16 mouse cellular contexts compared by ENCODE assay signal in genomic region chr4:139338145-139338544, GRCm38 (mm10).
"Had no signal": no experiment of that assay in that cellular context is flagged by ENCODE, and none has a peak within 500 bp of the region (broad histone marks: within the 10 kb centered on the region; RNA-seq: fewer than 3 reads in every experiment).

No protein-coding gene starts in this region.

- H3K4me1 ChIP-seq: limb, embryonic 13.5 days; midbrain, embryonic 15.5 days; neural tube, embryonic 13.5 days had no signal

- H3K9me3 ChIP-seq: kidney, embryonic 15.5 days; limb, embryonic 13.5 days; lung, embryonic 15.5 days; megakaryocyte, embryonic 14.5 days; midbrain, embryonic 15.5 days; neural tube, embryonic 13.5 days had no signal

- H3K9ac ChIP-seq: kidney, embryonic 15.5 days; limb, embryonic 13.5 days; lung, embryonic 15.5 days; midbrain, embryonic 15.5 days; neural tube, embryonic 13.5 days had no signal

- ATAC-seq: midbrain, embryonic 15.5 days had no signal

- H3K36me3 ChIP-seq: kidney, embryonic 15.5 days; limb, embryonic 13.5 days; lung, embryonic 15.5 days; midbrain, embryonic 15.5 days; neural tube, embryonic 13.5 days had no signal

- H3K4me2 ChIP-seq: kidney, embryonic 15.5 days; limb, embryonic 13.5 days; lung, embryonic 15.5 days; midbrain, embryonic 11.5 days; midbrain, embryonic 15.5 days; neural tube, embryonic 13.5 days had no signal

- DNase-seq: kidney, adult 18-20 months; kidney, postnatal 14 days; left cerebral cortex, postnatal 4 days; lung, postnatal 14 days; retina, postnatal 1 day; right cerebral cortex, postnatal 4 days; spleen, adult 18-20 months; thymus, postnatal 36 days had no signal

- H3K27ac ChIP-seq: kidney, embryonic 15.5 days; limb, embryonic 13.5 days; lung, embryonic 15.5 days; macrophage; midbrain, embryonic 15.5 days; neural tube, embryonic 13.5 days had no signal

- H3K4me3 ChIP-seq: kidney, embryonic 15.5 days; limb, embryonic 13.5 days; lung, embryonic 15.5 days; megakaryocyte, embryonic 14.5 days; midbrain, embryonic 15.5 days; neural tube, embryonic 13.5 days had no signal
